Mouse (Mus musculus): ENCODE results near the gene Hmcn2. TPM values are rescaled to one million over a fixed set of nuclear protein-coding genes. Genes with fewer than 3 reads are reported as not detected.

Gene Hmcn2
- polyA plus RNA-seq, 1 experiment, result 54.9 TPM

GRCm38 (mm10) chr2:31304191-31304590, 10.0 kb upstream of the Hmcn2 start:
- DNase-seq (ENCODE audit: low read depth, low spot score), result no peak
- WGBS, result 37% methylated on average over 9 of the region's 9 CpGs

- DNase-seq (ENCODE audit: low read depth, low spot score), result no peak
- WGBS, result 70% methylated on average over 22 of the region's 22 CpGs
These were observed 9.2 kb upstream of the Hmcn2 start for GRCm38 (mm10) chr2:31304801-31305665.

- DNase-seq (ENCODE audit: low read depth, low spot score), result no peak
- WGBS, result 42% methylated on average over 4 of the region's 4 CpGs
These were observed 8.5 kb upstream of the Hmcn2 start for GRCm38 (mm10) chr2:31305684-31306083.

GRCm38 (mm10) chr2:31308257-31308656, 6.0 kb upstream of the Hmcn2 start:
- DNase-seq (ENCODE audit: low read depth, low spot score), result no peak
- 62% methylated on average over 4 of the region's 4 CpGs for WGBS

- 35% methylated on average over 15 of the region's 15 CpGs for WGBS
- no peak for DNase-seq (ENCODE audit: low read depth, low spot score)
These were observed 4.7 kb upstream of the Hmcn2 start for GRCm38 (mm10) chr2:31309549-31309948.

- WGBS, result 13% methylated on average over 2 of the region's 2 CpGs
These were observed 3.9 kb downstream of the Hmcn2 start for GRCm38 (mm10) chr2:31318162-31318561.

GRCm38 (mm10) chr2:31319200-31319599, 5.0 kb downstream of the Hmcn2 start:
- no peak for DNase-seq (ENCODE audit: low read depth, low spot score)
- WGBS, result 49% methylated on average over 2 of the region's 2 CpGs

More at GRCm38 (mm10) chr2:31318162-31318561, 3.9 kb downstream of the Hmcn2 start:
- DNase-seq (ENCODE audit: low read depth, low spot score), result no peak

- WGBS, result 51% methylated on average over 10 of the region's 10 CpGs
- no peak for DNase-seq (ENCODE audit: low read depth, low spot score)
These were observed 13.0 kb downstream of the Hmcn2 start for GRCm38 (mm10) chr2:31327186-31327585.

GRCm38 (mm10) chr2:31337706-31338330, 23.6 kb downstream of the Hmcn2 start:
- DNase-seq (ENCODE audit: low read depth, low spot score), result no peak
- 35% methylated on average over 12 of the region's 12 CpGs for WGBS

- no peak for DNase-seq (ENCODE audit: low read depth, low spot score)
- 51% methylated on average over 9 of the region's 9 CpGs for WGBS
These were observed 25.6 kb downstream of the Hmcn2 start for GRCm38 (mm10) chr2:31339826-31340225.

- no peak for DNase-seq (ENCODE audit: low read depth, low spot score)
- 69% methylated on average over 8 of the region's 8 CpGs for WGBS
These were observed 27.7 kb downstream of the Hmcn2 start for GRCm38 (mm10) chr2:31341726-31342535.

- no peak for DNase-seq (ENCODE audit: low read depth, low spot score)
These were observed 31.9 kb downstream of the Hmcn2 start for GRCm38 (mm10) chr2:31346096-31346495.

GRCm38 (mm10) chr2:31348373-31348772, 34.2 kb downstream of the Hmcn2 start:
- WGBS, result 59% methylated on average over 3 of the region's 3 CpGs
- no peak for DNase-seq (ENCODE audit: low read depth, low spot score)

More at GRCm38 (mm10) chr2:31346096-31346495, 31.9 kb downstream of the Hmcn2 start:
- whole genome bisulfite sequencing, result 35% methylated on average over 12 of the region's 12 CpGs

GRCm38 (mm10) chr2:31348850-31349249, 34.6 kb downstream of the Hmcn2 start:
- WGBS, result 64% methylated on average over 5 of the region's 5 CpGs

GRCm38 (mm10) chr2:31356771-31357170, 42.6 kb downstream of the Hmcn2 start:
- no peak for DNase-seq (ENCODE audit: low read depth, low spot score)
- 60% methylated on average over 5 of the region's 5 CpGs for WGBS

More at GRCm38 (mm10) chr2:31348850-31349249, 34.6 kb downstream of the Hmcn2 start:
- no peak for DNase-seq (ENCODE audit: low read depth, low spot score)

GRCm38 (mm10) chr2:31359316-31359715, 45.1 kb downstream of the Hmcn2 start:
- 66% methylated on average over 7 of the region's 7 CpGs for WGBS

GRCm38 (mm10) chr2:31367186-31367585, 53.0 kb downstream of the Hmcn2 start:
- no peak for DNase-seq (ENCODE audit: low read depth, low spot score)
- WGBS, result 58% methylated on average over 7 of the region's 7 CpGs

More at GRCm38 (mm10) chr2:31359316-31359715, 45.1 kb downstream of the Hmcn2 start:
- no peak for DNase-seq (ENCODE audit: low read depth, low spot score)

GRCm38 (mm10) chr2:31371396-31371795, 57.2 kb downstream of the Hmcn2 start:
- 60% methylated on average over 9 of the region's 9 CpGs for WGBS
- DNase-seq (ENCODE audit: low read depth, low spot score), result no peak

GRCm38 (mm10) chr2:31372186-31372585, 58.0 kb downstream of the Hmcn2 start:
- no peak for DNase-seq (ENCODE audit: low read depth, low spot score)
- 99% methylated on average over 4 of the region's 4 CpGs for WGBS

GRCm38 (mm10) chr2:31374415-31374814, 60.2 kb downstream of the Hmcn2 start:
- WGBS, result 27% methylated on average over 1 of the region's 1 CpGs
- DNase-seq (ENCODE audit: low read depth, low spot score), result no peak
